Mouse (Mus musculus) cerebellum, postnatal 25 days (tissue): ENCODE measurements around the gene Ctsc.
"Not testable (repeated sequence)": the region's sequence is repeated elsewhere in the genome, so short reads cannot be mapped to it uniquely, and the experiment has no call there.

Experiments used
- DNase-seq, 2 experiments: peaks; one replicate each; pipeline ENCODE4 v3.0.0; 2021; ENCODE audit warnings: mixed read lengths in 2 of 2

Gene Ctsc

DNA sequence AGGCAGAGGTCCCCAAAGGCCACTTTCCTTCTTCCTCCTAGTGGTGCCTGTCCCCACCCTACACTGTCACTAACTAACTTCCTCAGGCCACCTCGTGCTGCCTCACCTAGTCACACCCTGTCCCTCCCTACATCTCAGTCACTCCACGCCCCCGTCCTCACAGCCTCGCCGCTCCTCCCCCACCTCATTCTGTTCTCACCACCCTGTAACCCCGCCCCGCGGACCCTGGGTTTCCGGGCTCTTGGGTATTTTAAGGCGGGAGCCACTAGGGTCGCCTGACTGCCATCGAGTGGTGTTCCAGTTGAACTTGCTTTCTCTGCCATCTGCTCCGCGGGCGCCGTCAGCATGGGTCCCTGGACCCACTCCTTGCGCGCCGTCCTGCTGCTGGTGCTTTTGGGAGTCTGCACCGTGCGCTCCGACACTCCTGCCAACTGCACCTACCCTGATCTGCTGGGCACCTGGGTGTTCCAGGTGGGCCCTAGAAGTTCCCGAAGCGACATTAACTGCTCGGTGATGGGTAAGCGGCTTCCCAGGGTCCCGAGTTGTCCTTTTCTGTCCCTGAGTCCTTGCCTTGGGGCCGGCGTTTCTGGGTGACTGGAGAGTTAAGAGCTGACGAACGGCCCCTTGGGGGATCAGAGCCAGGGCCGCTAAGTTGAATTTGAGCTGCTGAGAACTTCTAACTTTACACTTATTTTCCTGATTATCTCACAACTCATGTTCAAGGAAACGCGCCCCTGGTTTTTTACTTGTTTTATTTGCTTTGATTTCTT, at the start of gene Ctsc:
Ctsc (plus strand) TSS at position 228 of the 770 bp plus-strand sequence.
- peak; percentile 18 to 45 for DNase-seq

DNA sequence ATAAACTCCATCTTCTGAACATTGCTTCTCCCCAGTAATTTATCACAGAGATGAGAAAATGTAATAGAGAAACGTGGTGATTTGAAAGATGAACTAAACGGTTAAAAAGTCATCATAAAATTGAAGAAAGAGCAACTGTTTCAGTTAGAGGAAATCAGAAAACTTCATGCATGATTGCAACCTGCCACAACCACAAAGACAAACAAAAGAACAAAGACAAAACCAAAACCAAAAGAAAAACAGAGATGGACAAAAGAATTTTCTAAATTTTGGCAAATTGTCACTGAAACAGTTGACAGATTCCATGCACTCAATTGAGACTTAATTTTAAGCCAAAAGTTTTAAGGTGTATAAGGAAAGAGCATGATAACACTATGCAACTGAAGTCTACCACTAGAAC, 48.8 kb upstream of the Ctsc start:
- DNase-seq = no peak

DNA sequence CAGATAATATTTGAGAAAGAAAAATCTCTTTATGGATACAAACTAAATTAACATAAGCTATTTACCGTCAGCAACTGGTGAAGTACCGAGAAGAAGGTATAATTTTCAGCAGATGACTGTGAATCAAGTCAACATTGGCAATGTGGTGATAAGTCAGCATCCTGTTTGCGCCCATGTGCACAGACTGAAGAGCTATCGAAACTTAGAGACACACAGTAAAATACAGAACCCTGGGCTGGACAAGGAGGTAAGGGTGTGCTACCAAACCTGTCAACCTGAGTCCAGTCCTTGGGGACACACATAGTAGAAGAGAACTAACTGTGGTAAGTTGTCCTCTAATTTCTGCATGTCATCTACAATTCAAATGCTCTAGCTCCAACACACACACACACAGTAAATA, 47.8 kb upstream of the Ctsc start:
- no peak for DNase-seq

DNA sequence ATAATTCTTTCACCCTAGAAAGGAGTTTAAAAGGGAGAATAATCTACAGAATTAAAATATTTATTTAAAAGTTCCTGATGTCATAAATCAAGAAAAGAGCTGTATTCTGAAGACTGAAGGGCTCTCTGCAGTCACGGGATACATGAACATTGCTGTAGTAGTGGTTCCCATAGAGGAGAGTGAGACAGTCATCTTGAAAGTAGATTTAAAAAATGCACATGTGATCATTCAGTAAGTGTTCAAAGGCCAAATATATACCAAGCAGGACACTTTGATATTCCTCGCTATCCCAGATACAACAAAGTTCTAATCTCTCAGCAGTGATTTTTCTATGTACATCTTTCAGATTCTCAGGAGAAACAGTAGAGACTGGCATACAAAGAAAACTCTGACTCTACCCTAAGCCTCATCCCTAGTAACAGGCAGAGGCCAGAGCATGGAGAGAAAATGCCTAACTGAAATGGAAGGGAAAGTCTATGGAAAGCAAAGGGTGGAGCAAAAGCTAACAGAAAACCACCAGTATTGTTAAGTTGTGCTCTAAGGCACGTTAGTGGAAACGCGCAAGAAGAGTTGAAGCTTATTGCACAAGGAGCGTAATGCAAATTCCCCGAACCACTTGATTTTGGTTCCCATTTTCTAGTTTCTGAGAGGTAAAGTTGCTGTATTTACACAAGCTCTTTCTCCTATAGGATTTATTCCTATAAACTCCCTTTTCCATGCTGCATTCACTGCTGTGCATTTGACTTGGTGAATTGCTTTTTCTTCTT, 46.9 kb upstream of the Ctsc start:
- DNase-seq = no peak

DNA sequence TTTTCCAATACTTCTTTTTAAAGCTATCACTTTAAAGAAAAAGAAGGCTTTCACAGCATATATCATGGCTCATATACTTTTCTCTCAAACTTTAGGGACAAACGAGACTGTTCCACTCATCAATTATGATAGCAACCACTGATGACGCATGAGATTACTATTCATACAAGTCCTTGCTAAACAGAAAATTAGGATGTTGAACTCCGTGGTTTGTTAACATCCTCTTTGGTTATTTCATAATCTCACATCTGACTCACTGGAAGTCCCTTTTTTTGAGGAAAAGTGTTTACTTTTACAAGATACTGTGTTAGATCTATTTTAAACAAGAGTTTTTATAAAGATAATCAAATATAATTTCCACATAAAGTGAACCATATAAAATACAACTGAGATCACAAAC, 34.8 kb upstream of the Ctsc start:
- no peak for DNase-seq

DNA sequence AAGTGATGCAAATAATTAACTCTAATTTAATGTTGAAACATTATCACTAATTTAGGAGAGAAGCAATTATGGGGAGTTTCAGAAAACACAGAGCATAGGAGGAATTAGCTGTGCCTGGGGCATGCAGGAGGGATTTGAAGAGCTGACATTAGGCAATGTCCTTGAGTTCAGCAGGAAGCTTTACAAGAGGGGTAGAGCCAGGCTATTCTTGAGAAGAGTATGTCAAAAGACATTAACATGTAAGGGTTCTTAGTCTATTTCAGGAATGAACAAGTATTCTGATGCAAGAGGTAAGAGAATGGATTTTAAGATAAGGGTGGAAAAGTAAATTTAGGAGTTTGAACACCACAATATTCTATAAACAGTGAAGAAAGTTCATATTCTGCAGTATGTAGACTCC, 33.4 kb upstream of the Ctsc start:
- DNase-seq = no peak

DNA sequence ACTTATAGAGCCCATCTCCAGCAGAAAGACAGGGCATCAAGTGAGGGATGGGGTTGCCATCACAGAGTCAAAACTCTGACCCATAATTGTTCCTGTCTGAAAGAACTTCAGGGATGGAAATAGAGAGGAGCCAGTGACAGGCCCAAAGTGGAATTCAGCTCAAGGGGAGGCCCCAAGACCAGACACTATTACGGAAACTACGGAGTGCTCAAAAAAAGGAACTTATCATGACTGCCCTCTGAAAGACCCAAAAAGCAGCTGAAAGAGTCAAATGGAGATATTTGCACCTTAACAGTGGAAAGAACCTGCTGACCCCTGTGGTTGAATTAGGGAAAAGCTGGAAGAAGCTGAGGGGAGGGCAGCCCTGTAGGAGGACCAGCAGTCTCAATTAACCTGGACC, 27.5 kb upstream of the Ctsc start:
- DNase-seq = not testable (repeated sequence)

DNA sequence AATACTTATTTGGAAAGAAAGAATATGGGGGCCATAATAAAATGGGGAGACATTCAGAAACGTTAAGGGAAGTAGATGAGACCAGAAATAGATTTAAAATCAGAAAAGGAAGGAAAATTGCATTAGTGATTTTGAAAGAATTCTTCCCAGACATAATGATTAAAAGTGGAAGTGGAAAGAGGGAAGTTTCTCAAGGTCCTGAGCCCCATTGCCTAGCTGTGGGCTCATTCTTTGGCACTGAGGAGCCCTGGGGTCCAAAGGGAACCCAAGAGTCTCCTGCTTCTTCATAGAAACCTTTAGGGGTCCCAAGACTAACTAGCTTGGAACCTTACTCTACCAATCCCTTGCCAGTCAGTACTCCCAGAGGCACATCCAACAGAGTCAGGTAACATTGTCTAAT, 26.4 kb upstream of the Ctsc start:
- no peak for DNase-seq

DNA sequence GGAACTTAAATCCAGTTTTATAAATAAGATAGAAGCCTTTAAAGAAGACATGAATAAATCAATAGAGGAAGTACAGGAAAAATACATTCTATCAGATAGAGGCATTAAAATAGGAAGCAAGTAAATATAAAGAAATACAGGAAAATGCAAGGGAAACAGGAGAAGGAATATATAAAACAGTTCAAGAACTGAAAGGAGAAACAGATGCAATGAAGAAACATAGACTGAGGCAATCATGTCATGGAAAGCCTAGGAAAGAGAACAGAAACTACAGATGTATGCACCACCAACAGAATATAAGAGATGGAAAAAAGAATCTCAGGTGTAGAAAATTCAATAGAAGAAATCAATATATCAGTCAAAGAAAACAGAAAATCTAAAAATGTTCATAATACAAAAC, 25.8 kb upstream of the Ctsc start:
- no peak for DNase-seq

DNA sequence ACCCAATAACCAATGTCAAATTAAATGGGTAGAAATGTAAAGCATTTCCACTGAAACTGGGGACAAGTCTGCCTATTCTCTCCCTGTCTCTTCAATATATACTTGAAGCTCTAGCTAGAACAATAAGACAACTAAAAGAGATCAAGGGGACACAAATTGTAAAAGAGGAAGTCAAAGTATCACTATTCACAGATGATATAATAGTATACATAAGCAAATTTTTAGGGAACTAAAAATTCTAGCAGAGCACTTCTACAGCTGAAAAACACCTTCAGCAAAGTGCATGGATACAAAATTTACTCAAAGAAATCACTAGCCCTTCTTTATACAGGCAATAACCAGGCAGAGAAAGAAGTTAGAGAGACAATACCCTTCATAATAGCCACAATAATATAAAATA, 23.0 kb upstream of the Ctsc start:
- no peak for DNase-seq

DNA sequence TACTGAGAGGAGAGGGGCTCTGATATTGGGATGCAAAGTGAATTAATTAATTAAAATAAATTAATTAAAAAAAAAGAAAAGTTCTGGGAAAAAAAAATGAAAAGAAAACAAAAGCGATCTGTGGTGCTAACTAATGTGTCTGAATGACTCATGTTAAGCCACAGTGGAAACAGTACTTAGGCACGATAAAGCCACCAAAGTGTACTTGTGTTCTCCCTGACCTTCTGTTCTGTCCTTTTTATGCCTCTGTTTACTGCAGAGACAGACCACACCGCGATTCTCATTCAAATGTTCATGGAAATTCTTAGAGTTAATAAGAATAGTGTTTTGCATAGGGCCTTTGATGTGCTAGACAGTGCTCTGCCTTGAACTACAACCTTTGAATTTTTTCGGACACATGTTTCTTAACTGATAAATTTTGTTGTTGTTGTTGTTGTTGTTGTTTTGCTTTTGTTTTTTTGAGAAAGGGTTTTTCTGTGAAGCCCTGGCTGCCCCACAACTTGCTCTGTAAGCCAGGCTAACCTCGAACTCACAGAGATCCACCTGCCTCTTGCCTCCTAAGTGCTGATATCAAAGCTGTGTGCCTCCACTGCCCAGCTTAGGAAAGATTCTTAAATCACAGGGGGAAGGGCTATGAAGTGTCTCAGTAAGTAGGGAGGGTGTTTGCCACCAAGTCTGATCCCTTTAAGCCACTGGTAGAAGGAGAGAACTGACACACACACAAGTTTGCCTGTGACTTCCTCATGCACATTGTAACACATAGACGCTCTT, 18.5 kb upstream of the Ctsc start:
- no peak for DNase-seq

DNA sequence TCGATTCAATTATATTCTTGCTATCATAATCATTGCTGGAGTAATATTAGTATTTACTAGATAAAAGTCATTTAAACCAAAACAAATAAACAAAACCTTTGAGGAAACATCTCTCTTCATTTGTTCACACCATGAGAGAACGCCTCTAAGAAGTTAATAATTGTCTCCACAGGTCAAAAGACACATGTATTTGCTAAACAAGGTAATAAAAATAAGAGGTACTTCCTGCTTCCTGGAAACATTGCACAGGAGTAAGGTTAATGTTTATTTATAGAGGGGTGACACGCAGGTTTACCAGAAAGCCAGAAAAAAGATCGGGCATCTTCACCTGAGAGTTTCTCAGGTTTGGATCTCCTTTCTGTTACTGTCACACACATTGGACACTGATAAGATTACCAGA, 16.1 kb upstream of the Ctsc start:
- DNase-seq = no peak

DNA sequence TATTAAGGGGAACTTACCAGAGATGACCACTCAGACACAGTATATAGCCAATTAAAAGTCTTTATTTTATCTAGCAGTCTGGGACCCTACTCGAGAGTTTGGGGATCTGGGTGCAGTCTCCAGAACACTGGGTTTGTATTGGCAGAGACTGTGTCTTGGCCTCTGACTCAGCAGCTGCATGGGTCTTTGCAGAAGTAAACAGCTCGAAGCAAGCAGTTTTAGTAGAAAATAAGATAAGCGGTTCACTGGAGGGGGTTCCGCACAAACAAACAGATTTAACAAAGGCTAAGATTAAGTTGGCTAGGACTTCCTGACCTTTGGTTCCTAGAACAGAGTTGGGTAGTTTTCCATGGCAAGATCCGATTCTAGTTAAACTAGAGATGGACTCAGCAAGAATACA, 13.0 kb upstream of the Ctsc start:
- no peak for DNase-seq

DNA sequence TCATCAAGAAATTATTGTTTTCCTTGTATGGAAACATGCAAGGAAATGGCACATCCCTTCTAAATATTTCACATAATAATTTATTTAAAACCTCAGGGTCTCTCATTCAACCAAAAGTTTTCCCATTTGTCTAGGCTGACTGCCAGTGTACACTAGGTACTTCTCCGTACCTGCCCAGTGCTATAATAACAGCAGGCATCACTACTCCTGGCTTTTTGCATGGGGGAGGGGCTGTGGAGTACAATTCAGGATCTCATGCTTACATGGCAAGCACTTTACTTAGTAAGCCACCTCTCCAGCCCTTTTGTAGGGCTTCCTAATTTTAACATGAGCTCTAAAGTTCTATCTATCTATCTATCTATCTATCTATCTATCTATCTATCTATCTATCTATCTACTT, 8.0 kb upstream of the Ctsc start:
- no peak for DNase-seq

DNA sequence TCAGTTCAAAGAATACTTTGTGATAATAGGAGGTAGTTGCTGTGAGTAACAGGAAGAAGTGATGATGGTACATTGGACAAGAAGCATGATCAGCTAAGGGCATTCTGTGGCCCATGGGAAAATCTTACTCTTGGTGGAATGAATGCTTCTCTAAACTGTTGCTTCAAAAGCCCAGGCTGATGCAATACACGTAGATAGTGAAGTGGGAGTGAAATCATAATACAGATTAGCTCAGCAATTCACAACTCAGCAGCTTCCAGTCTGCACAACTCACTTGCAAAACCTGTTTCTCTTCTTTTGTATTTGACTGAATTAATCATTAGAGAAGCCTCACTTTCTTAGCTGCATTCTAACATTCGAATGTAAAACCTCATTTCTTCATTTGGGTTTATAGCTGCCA, 6.4 kb upstream of the Ctsc start:
- DNase-seq = no peak

DNA sequence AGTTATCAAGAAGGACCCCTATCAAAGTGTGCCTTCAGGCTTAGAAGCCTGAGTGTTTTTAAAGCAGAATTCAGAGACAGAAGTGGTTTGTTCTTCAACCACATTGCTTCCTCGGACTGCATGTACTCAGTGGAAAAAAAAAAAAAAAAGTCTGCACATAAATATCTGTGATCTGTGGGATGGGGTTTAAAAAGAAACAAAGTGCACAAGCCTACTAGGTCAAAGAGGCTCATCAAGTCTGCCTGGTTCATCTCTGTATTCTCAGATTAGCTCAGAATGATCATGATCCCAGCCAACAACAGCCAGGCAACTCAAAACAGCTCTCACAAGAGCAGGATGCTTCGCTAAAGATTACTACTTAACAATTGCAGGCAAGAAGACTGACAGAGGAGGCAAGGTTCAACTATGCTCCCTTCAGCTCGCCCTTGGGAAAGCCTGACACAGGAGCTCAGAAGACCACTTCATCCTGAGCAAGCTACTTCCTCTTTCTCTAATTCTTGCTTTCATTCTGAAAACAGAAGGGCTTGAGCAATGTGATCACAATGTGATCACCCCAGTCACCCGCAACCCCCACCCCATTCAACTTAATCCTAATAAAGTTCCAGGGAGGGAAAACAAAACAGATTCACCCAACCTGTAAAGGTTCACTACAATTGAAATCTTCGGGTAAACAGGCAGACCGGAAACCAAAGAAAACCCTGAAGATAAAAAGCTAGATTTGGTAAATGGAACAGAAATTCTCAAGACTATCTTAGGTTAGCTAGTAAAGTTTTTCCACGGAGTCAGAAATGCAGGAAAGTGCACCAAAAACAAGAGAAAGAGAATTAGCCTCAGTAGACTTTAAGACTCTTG, 745 bp upstream of the Ctsc start:
- no peak for DNase-seq

DNA sequence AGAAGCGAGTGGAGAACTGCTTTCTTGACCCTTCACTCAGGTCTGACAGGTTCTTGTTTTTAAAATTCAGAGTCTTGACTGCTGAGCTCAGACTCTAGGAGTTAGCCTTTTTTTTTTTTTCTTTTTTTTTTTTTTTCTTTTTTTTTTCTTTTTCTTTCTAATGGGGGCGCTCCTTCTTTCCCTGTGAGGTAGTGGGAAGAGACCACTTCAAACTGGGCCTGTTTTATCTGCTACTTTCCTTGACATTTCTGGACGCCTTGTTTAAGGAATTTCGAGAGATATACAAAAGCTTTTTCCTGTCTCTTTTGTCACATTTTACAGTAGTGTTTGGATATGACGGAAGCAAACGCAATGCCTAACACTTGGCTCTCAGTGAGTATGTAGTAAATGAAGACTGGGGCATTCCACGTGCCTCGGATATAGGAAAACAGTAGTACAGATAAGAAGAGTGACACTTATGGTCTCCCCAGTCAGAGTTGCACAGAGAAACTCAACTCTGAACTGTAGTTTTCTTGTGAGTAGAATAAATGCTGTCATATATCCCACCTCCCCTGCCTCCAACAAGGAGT, 827 bp downstream of the Ctsc start:
- no peak for DNase-seq

DNA sequence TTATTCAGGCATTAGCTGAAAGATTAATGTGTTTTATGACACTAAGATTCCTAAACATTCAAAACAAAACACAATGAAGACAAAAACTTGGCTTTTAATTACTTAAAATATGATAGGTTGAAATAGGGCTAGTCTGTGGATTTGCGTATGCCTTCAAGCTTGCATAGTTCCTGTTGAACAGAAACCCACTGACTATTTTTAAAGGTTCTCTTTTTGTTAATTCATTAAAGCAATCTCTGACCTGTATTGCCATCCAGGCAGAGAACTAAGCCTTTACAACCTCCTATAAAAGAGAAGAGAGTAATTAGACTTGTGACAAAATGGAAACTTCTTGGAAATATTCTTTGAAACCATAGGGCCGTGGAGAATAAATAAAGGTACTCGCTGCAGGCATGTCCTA, 7.4 kb downstream of the Ctsc start:
- DNase-seq = no peak

DNA sequence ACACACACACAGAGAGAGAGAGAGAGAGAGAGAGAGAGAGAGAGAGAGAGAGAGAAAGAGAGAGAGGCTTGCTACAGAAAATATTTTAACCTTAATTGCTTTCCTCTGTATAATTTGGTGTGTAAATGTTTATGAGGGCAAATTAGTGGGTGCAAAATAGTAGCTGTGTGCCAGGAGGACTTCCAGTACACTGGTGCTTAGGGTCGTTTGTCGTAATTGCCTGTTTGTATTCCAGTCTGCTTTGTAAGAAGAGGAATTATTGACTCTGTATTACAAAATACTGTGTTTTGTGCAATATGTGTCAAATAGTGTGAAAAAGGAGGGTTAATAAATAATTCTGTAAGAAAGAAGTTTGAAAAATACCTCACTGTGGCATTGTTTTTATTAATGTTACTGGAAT, 13.2 kb downstream of the Ctsc start:
- no peak for DNase-seq

DNA sequence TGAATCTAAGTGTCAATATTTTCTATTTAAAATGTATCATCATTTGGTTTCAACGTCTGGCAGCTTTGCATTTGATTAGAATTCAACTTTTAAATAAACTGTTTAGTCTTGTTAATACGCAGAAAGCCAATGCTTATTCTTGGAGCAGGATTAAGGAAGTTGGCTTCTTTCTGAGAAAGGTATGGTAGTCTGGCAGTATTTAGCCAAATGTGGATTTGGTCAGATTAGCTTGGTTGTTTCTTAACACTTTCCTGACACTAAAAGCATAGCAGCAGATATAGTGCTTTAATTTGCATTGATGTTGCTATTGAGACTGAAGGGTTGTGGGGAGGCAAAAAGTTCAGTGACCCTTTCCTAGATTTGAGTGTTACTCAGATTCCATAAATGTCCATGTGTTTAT, 14.2 kb downstream of the Ctsc start:
- DNase-seq = no peak

DNA sequence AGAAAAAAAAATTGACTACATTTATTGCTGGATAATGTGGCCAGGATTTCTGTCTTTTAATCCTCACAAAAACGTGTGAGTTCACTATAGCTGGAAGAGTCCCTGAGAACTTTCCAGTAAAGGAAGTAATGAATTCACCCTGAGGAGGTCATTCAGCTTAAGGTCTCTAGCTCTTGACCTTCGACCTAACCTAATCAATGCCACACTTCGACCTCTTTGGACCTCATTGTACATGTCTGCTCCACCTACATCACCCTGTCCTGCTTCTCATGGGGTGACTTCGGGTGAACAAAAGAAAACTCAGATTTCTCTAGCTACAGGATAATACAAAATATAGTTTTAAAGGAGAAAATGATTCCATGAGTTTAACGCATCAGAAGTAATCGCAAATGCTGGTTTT, 16.0 kb downstream of the Ctsc start:
- DNase-seq = no peak

DNA sequence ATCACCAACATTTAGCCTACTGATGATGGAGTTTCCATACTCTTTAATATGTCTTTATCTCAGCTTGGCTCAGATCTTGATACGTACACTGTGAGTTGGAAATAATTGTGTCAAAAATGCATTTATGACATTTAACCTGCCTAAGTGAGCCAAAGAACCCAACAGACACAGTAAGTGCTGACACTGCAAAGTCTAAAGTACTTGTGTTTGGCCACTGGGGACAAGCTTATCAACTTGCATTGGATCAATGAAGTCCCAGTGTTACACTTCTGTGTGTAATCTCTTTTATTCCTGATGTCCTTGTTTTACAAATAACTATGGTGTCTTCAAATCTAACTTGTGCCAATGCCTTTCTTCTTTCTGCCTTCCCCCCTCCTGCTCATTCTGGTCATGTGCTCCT, 18.1 kb downstream of the Ctsc start:
- no peak for DNase-seq

DNA sequence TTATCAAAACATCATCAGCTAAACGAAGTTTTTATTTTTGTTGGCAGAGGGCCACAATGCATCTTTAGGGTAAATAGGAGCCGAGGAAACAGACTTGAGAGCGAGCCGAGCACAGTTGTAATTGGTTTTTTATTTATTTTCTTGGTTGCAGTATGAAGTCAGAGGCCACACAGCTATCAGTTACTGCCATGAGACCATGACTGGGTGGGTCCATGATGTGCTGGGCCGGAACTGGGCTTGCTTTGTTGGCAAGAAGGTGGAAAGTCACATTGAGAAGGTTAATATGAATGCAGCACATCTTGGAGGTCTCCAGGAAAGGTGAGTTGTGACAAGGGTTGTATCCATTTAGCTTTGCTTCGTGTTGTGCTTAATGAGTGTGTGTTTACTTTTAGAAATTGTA, 19.0 kb downstream of the Ctsc start:
- DNase-seq = no peak
